Mouse (Mus musculus): ENCODE results near the gene Pth2.

DNA sequence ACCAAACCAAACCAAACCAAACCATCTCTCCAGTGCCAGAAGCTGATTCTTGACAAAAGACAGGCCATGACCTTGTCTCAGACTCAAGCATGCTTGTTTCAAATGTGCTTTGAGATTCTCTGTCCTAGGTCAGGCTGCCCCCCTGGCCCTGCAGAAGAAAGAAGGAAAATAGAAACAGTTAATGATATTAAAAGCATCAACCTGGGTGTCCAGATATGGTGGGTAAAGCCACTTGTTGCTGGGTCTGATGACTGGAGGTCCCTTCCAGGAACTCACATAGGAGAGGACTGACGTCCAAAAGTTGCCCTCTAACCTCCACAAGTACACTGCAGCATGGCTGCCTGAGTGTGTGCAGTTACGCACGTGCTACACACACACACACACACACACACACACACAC, 19.9 kb upstream of the Pth2 start:
- no peak for TF ChIP-seq EP300 (IDR thresholded peaks at IDR 0.05; ENCODE audit: low read depth)
- no peak for TF ChIP-seq CTCF (IDR thresholded peaks at IDR 0.05; ENCODE audit: low read depth)
